Mouse (Mus musculus): ENCODE measurements around the gene Kif13a.
A peak's percentile ranks its signal among the peaks of the same experiment; 100 is the strongest.

Gene Kif13a

GRCm38 (mm10) chr13:46721009-46721408 is 208.7 kb downstream of the Kif13a start:
- no peak for DNase-seq

DNA sequence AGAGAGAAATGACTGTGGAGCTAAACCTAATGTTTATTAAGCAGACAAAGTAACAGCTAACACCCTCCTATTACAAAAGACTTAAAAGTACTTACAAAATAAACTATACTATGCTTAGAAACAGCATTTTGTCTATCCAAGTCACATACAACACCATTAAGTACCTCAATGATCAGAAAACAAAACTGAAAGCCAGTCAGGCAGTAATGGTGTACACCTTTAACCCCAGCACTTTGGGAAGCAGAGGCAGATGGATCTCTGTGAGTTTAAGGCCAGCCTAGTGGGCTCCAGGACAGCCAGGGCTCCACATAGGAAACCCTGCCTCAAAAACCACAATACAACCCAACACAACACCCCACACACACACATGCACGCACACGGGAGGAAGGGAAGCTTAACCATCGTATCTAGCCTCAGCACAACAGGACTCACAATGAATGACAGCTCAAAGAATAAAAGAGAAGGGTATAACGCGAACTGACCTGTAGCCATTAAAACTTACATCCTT is 210.7 kb downstream of the Kif13a start:
- DNase-seq: no peak

- DNase-seq: no peak
These were observed 213.6 kb downstream of the Kif13a start for GRCm38 (mm10) chr13:46715976-46716639.

DNA sequence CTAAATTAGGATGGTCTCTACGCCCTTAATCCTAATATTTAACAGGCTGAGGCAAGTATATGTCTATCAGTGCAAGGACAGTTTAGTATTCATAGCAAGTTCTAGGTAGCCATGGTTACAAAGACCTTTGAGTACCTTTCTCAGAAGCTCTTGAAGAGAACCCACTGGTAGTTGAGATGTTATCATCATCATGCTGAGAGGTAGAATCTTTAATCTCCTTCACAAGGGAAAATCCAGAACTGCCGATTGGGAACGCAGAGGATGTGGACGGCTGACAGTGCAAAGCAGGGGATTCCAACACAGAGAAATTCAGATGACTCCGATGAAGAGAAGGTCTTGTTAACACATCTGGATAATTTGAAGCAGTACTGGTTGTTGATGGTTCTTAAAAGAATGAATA is 216.2 kb downstream of the Kif13a start:
- no peak for DNase-seq

- peak; percentile 21 to 60 for DNase-seq
These were observed 226.5 kb downstream of the Kif13a start for GRCm38 (mm10) chr13:46703138-46703537.

DNA sequence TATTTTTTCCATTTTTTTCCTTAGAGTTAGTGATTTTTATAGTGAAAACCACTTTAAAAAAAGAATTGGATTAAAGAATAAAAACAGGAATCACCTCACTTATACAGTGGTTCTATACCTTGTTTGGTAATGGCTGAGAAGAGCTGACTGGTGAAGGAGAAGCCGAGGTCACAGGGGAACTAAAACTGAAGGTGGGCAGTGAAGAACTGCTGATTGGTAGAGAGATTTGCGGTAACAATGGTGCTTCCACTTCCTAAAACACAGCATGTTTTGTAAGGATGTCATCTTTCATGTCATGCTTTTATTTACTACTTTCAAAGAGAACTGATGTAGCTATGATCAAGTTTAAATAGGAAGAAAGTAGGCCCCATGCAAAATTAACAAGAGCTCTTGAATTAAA is 228.2 kb downstream of the Kif13a start:
- DNase-seq: no peak

- DNase-seq: no peak
These were observed 230.3 kb downstream of the Kif13a start for GRCm38 (mm10) chr13:46699372-46699771.

All from kidney, postnatal 36 days (tissue).